Mouse (Mus musculus) liver, postnatal 0 days (tissue): Measurements from ENCODE around the gene Mif. TPM values are rescaled to one million over a fixed set of nuclear protein-coding genes. Genes with fewer than 3 reads are reported as not detected.

Experiments
- ATAC-seq: fragments of 200-750 bp; cut with Nextera tagmentation; 2 replicates; pipeline ENCODE4 v1.8.0; 2017; ENCODE audit warnings: mild to moderate bottlenecking, moderate library complexity
- DNase-seq: peaks from one replicate; pipeline ENCODE4 v3.0.0-alpha.2; 2016
- H3K27ac ChIP-seq: fragments of 300-500 bp; sonication (generic); 2 replicates; pipeline ENCODE4 v1.5.1; 2014; ENCODE audit warnings: antibody characterized with exemption, moderate library complexity, mild to moderate bottlenecking, low read depth
- H3K27me3 ChIP-seq: fragments of 300-500 bp; sonication (generic); 2 replicates; pipeline ENCODE4 v1.6.1; 2014; ENCODE audit warnings: low read length, control low read depth, mixed read lengths; ENCODE audit not compliant: insufficient read depth
- H3K36me3 ChIP-seq: fragments of 300-500 bp; sonication (generic); replicated peaks from 2 replicates; pipeline ENCODE4 v1.6.1; 2014; ENCODE audit warnings: mild to moderate bottlenecking, control low read depth, low read length, moderate library complexity, mixed read lengths; ENCODE audit not compliant: insufficient read depth
- H3K4me1 ChIP-seq: fragments of 300-500 bp; sonication (generic); 2 replicates; pipeline ENCODE4 v1.6.1; 2014; ENCODE audit warnings: antibody characterized with exemption, mild to moderate bottlenecking, control low read depth; ENCODE audit not compliant: insufficient read depth
- H3K4me2 ChIP-seq: fragments of 300-500 bp; sonication (generic); 2 replicates; pipeline ENCODE4 v1.6.1; 2014; ENCODE audit warnings: low read depth, mild to moderate bottlenecking, low read length, moderate library complexity, mixed read lengths
- H3K4me3 ChIP-seq: fragments of 300-500 bp; sonication (generic); 2 replicates; pipeline ENCODE4 v1.5.1; 2014; ENCODE audit warnings: low read depth, low read length
- H3K9ac ChIP-seq: fragments of 300-500 bp; sonication (generic); replicated peaks from 2 replicates; pipeline ENCODE4 v1.6.1; 2014; ENCODE audit warnings: mild to moderate bottlenecking, moderate library complexity
- H3K9me3 ChIP-seq: fragments of 300-500 bp; sonication (generic); 2 replicates; pipeline ENCODE4 v1.6.1; 2016; ENCODE audit warnings: mild to moderate bottlenecking, control low read depth, low read length, mixed read lengths
- CTCF ChIP-seq: sonication (generic); IDR thresholded peaks from 2 replicates; pipeline ENCODE4 v1.5.1; 2016; ENCODE audit warnings: antibody characterized with exemption, low read depth
- EP300 ChIP-seq: IDR thresholded peaks from 2 replicates; pipeline ENCODE4 v1.6.1; 2016; ENCODE audit warnings: antibody characterized with exemption, low read depth, mild to moderate bottlenecking
- WGBS: fragments of 180-500 bp; shearing (Covaris S2); extraction: QIAGEN DNeasy Blood & Tissue Kit; methylation state at CpG from one replicate; pipeline ENCODE4 v1.1.7; 2014; ENCODE audit not compliant: insufficient replicate concordance; 5-methylcytosine and 5-hydroxymethylcytosine counted together
- polyA plus RNA-seq: library from polyadenylated mRNA; unstranded; fragments of >200 nt; fragmentation: Nextera tagmentation; extraction: Ambion mirVana; gene quantifications from 2 replicates; pipeline ENCODE4 v1.2.1, GENCODE M21; 2015

Gene Mif
- polyA plus RNA-seq, 1 experiment from 2014 or later, result 1,160 TPM

DNA sequence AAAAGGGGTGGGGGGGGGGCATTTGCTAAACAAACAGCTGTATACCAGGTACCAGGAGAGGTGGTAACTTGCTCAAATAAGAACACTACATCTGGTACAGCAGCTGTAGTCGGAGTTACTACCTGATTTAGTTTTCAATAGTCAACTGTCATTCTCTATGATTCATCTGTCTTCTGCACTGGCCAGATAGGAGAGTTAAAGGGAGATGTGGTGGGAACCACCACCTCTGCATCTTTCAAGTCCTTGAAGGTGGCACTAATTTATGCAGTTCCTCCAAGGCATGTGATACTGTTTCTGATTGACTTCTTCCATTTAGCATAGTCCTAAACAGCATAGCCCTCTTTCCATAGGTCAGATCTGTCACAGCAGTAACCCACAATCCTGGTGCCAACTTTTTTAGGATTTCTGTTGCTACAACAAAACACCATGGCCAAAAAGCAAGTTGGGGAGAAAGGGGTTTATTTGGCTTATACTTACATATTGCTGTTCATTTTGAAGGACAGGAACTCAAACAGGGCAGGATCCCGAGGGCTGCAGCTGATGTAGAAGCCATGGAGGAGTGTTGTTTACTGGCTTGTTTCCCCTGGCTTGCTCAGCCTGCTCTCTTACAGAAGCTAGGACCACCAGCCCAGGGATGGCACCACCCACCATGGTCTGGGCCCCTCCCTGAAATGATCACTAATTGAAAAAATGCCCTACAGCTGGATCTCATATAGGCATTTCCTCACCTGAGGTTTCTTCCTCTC is 30.3 kb downstream of the Mif start:
- Histone ChIP-seq H3K36me3 (no peaks in the 10 kb centered on the region), H3K4me2 (no peak overlapping the region)

DNA sequence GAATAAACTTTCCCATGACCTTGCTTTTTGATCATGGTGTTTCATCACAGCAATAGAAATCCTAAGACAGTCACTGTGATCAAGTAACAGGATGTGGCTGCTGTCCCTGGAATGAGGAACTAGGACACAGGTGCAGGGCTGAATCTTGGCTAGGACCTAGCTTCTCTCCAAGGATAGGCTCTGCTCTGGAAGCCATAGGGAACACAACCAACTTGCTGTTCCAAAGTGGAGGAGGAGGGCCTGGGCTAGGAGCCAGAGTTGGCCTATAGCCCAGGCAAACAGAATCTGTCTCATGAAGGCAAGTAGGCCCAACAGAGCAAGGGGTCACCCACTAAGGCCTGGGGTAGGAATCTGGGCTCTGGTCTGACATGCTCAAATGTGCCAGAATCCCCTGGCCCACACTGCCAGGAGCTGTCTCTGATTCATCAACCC is 31.5 kb downstream of the Mif start:
- TF ChIP-seq CTCF (no peak), EP300 (no peak)
- peak overlapping the region; percentile 44 for H3K27ac ChIP-seq
- DNase-seq, result peak; percentile 48
- no peak overlapping the region for H3K4me3 ChIP-seq
- no peaks in the 10 kb centered on the region for H3K27me3 ChIP-seq
- H3K9ac ChIP-seq, result no peak overlapping the region
- ATAC-seq, result peak; percentile 52; the same call in 1 of the 2 replicates
- peaks cover 19% of the 10 kb centered on the region for H3K4me1 ChIP-seq
- no peaks in the 10 kb centered on the region for H3K9me3 ChIP-seq
- no peak overlapping the region for H3K4me2 ChIP-seq
- no peaks in the 10 kb centered on the region for H3K36me3 ChIP-seq

More for the DNA sequence above, 30.3 kb downstream of the Mif start:
- no peak overlapping the region for H3K4me3 ChIP-seq
- no peak overlapping the region for H3K9ac ChIP-seq
- no peaks in the 10 kb centered on the region for H3K27me3 ChIP-seq
- H3K4me1 ChIP-seq, result peaks cover 29% of the 10 kb centered on the region
- H3K27ac ChIP-seq, result no peak overlapping the region
- no peak for TF ChIP-seq EP300
- TF ChIP-seq CTCF, result no peak
- DNase-seq (no peak), ATAC-seq (no peak)
- H3K9me3 ChIP-seq, result no peaks in the 10 kb centered on the region
- 72% methylated on average over 2 of the region's 2 CpGs for WGBS

DNA sequence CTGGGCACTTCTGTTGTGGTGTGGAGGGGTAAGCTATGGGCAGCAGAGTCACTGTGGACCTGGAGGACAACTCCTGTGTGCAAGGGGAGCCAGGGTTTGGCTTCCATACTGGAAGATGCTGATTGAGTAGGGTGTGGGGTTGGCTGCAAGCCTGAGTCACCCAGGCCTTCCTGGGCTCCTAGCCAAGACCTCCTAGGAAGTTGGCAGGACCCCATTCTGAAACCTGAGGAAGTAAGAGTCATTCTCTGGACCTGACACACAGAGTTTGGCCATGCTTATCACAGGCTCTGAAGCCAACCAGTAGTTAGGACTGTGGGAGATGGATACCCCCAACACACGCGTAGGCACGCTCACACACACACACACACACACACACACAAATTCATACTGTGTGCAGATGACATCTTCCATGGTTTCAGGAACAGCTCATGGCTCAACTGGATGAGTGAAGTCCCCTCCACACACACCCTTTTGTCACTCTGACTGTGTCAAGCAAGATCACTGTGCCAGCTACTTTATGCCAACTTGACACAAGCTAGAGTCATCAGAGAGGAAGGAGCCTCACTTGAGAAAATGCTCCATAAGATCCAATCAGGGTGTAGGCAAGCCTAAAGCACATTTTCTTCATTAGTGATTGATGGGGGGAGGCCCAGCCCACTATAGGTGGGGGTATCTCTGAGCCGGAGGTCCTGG is 32.2 kb downstream of the Mif start:
- Histone ChIP-seq H3K27ac (peak overlapping the region; percentile 44; the same call in 1 of the 2 replicates), H3K4me2 (no peak overlapping the region), H3K9ac (no peak overlapping the region), H3K4me1 (peaks cover 14% of the 10 kb centered on the region; the same call in 1 of the 2 replicates), H3K36me3 (no peaks in the 10 kb centered on the region), H3K4me3 (no peak overlapping the region), H3K27me3 (no peaks in the 10 kb centered on the region), H3K9me3 (no peaks in the 10 kb centered on the region)
- ATAC-seq (no peak), DNase-seq (no peak)
- TF ChIP-seq CTCF (no peak), EP300 (no peak)
- 86% methylated on average over 4 of the region's 4 CpGs for WGBS

DNA sequence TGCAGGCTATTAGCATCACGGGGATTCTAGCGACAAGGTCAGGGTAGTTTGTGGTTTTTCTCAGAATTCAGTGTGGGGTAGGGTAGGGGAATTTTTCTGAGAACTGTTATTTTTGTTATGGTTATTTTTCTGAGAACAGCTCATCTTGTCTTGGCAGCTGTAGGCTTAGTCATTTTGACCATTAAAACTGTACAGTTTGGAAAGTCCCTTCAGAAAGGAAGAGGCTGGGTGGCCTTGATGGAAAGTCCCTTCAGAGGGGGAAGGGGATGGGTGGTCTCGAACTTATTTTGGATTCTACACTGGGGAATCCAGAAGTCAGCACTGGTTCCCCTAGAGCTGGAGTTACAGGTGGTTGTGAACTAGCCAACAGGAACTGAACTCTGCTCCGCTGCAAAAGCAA is 35.5 kb downstream of the Mif start:
- WGBS, result 68% methylated on average over 4 of the region's 4 CpGs

DNA sequence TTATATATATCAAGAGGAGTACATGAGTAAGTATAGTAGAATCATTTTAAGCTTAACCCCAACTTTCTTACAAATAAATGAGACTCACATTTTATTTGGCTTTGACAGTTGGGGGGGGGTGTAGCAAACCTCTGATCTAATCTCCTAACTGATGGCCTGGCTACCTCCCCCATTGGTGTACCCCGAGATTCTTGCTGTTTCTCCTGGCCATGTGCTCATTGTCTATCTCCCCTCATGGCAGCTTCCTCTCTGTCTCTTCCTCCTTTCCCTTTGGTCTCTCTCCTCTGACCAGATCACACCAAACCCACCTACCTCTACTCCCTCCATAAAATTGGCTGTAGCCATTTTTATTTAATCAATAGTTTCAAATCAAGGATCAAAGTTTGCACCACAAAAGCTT is 36.3 kb downstream of the Mif start:
- TF ChIP-seq EP300 (no peak), CTCF (no peak)
- H3K27ac ChIP-seq, result no peak overlapping the region
- H3K27me3 ChIP-seq, result no peaks in the 10 kb centered on the region
- no peak for ATAC-seq
- WGBS, result 50% methylated on average over 1 of the region's 1 CpGs
- peaks cover 9% of the 10 kb centered on the region; the same call in 1 of the 2 replicates for H3K4me1 ChIP-seq
- no peak overlapping the region for H3K4me2 ChIP-seq
- H3K9me3 ChIP-seq, result no peaks in the 10 kb centered on the region
- H3K4me3 ChIP-seq, result no peak overlapping the region
- no peak for DNase-seq
- H3K36me3 ChIP-seq, result no peaks in the 10 kb centered on the region
- no peak overlapping the region for H3K9ac ChIP-seq

More for the DNA sequence above, 35.5 kb downstream of the Mif start:
- no peak for ATAC-seq
- TF ChIP-seq CTCF (no peak), EP300 (no peak)
- H3K4me3 ChIP-seq, result no peak overlapping the region
- no peaks in the 10 kb centered on the region for H3K9me3 ChIP-seq
- H3K4me1 ChIP-seq, result peaks cover 10% of the 10 kb centered on the region; the same call in 1 of the 2 replicates
- no peak overlapping the region for H3K4me2 ChIP-seq
- H3K36me3 ChIP-seq, result no peaks in the 10 kb centered on the region
- H3K27me3 ChIP-seq, result no peaks in the 10 kb centered on the region
- no peak for DNase-seq
- H3K9ac ChIP-seq, result no peak overlapping the region
- no peak overlapping the region for H3K27ac ChIP-seq

DNA sequence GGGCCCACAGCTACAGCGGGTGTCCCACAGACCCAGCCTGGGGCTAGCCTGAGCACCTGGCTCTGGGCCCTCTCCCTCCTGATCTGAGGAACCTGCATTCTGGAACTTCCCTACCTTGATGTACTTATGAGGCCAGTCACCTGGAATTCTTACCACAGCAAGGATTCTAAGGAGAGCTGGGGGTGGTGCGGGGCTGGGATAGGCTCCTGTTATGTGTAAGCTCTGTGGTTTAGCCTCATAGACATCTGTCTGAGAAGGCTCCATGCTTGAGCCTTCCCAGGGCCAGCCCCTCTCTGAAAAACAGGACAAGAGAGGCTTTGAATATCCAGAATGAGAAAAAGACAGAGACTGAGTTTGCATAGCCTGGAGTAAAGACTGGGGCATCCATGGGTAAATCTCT is 37.6 kb downstream of the Mif start, which contains the start of gene Gstt4:
Gstt4 (minus strand) TSS at position 101 of the 400 bp plus-strand sequence.
- H3K9ac ChIP-seq, result no peak within 1 kb of the TSS
- H3K9me3 ChIP-seq, result no peaks in the 10 kb centered on the region
- H3K36me3 ChIP-seq, result no peaks in the 10 kb centered on the region
- no peak within 1 kb of the TSS for H3K4me3 ChIP-seq
- ATAC-seq (no peak), DNase-seq (no peak)
- 0 out of 2 replicates have a peak, but pooled peaks cover 3% of the 10 kb centered on the region for H3K4me1 ChIP-seq
- H3K27me3 ChIP-seq, result no peaks in the 10 kb centered on the region
- H3K4me2 ChIP-seq, result no peak within 1 kb of the TSS
- no peak for TF ChIP-seq EP300
- no peak for TF ChIP-seq CTCF
- H3K27ac ChIP-seq, result no peak within 1 kb of the TSS
- 80% methylated on average over 2 of the region's 2 CpGs for WGBS
